Mouse (Mus musculus) C2C12 (cell line): ENCODE measurements around the gene Hist2h3c1. TPM values are rescaled to one million over a fixed set of nuclear protein-coding genes. Genes with fewer than 3 reads are reported as not detected.
A peak's percentile ranks its signal among the peaks of the same experiment; 100 is the strongest.
"Not testable (repeated sequence)": the region's sequence is repeated elsewhere in the genome, so short reads cannot be mapped to it uniquely, and the experiment has no call there.

ENCODE experiments used
- H3K27me3 ChIP-seq: one replicate; pipeline ENCODE4 v1.6.1; 2011; ENCODE audit not compliant: control insufficient read depth, insufficient read depth, insufficient read length
- H3K36me3 ChIP-seq: one replicate; pipeline ENCODE4 v1.6.1; 2011; ENCODE audit not compliant: control insufficient read depth, insufficient read depth
- H3K4me3 ChIP-seq: one replicate; pipeline ENCODE4 v1.5.1; 2011; ENCODE audit warnings: mild to moderate bottlenecking, control low read depth; ENCODE audit not compliant: poor library complexity, insufficient read depth, severe bottlenecking
- H3K79me2 ChIP-seq: one replicate; pipeline ENCODE4 v1.6.1; 2011; ENCODE audit not compliant: control insufficient read depth, insufficient read depth
- H3K79me3 ChIP-seq: one replicate; pipeline ENCODE4 v1.6.1; 2011; ENCODE audit warnings: low read depth, control low read depth
- H3ac ChIP-seq: one replicate; pipeline ENCODE3; 2011; ENCODE audit warnings: low read depth; ENCODE audit not compliant: control insufficient read depth, insufficient read length
- CEBPB ChIP-seq: IDR thresholded peaks from one replicate; pipeline ENCODE4 v1.6.1; 2011; ENCODE audit warnings: low read depth, mild to moderate bottlenecking, control low read depth, moderate library complexity
- CTCF ChIP-seq: IDR thresholded peaks from one replicate; pipeline ENCODE4 v1.5.1; 2011; ENCODE audit not compliant: control insufficient read depth, insufficient read depth, insufficient read length
- FOSL1 ChIP-seq: IDR thresholded peaks from one replicate; pipeline ENCODE4 v1.8.0; 2011; ENCODE audit warnings: mild to moderate bottlenecking, low read length; ENCODE audit not compliant: poor library complexity, insufficient read depth, severe bottlenecking
- MAX ChIP-seq: IDR thresholded peaks from one replicate; pipeline ENCODE4 v1.6.1; 2011; ENCODE audit warnings: mild to moderate bottlenecking, control low read depth
- MYOD1 ChIP-seq: IDR thresholded peaks from one replicate; pipeline ENCODE4 v1.6.1; 2011; ENCODE audit warnings: low read depth; ENCODE audit not compliant: control insufficient read depth, insufficient read length
- MYOG ChIP-seq: IDR thresholded peaks from one replicate; pipeline ENCODE4 v1.6.1; 2011; ENCODE audit not compliant: control insufficient read depth, insufficient read length; ENCODE audit errors: extremely low read depth
- USF1 ChIP-seq: IDR thresholded peaks from one replicate; pipeline ENCODE4 v1.6.1; 2011; ENCODE audit warnings: low read depth, mild to moderate bottlenecking, control low read depth, moderate library complexity
- long read RNA-seq, 2 experiments: library from polyadenylated mRNA; unstranded; transcript quantifications; one replicate each; pipeline ENCODE4 v2.0.0; 2019 to 2020
- polyA plus RNA-seq: library from polyadenylated mRNA; unstranded; fragments of >200 nt; fragmentation: generic; extraction: Trizol; gene quantifications from one replicate; pipeline ENCODE4 v1.2.1, GENCODE M21; 2012; ENCODE audit warnings: missing spikeins

Hist2h3c1 gene
- 0.32 TPM for polyA plus RNA-seq
- long read RNA-seq, experiment 1, partial matches to known transcripts: 0 of 1 reads
- long read RNA-seq, experiment 1, other reads (novel, unspliced or antisense): 0 of 1 reads
- long read RNA-seq, experiment 2: 0 reads

DNA sequence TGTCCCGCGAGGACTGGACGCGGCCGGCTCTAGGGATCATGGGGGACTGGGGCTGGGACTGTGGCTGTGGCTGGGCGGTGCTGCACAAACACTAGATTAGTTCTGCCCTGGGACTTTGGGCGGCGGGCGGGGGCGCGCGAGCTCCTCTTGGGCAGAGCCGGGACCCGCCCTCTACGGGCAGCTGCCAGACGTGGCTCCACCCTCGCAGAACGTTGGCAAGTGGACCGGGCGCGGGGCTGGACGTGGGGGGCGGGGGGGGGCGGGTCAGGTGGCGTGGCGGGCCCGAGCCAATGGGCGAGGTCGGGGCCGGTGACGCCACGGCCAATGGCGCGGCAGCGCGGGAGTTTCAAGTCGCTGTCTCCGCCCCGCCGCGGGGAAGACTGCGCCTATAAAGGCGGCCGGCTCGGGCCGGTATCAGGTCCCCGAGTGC is at the start of gene Hist2h3c1:
Hist2h3c1 (plus strand) TSS at position 259 of the 430 bp plus-strand sequence.
- H3K36me3 ChIP-seq, H3K27me3 ChIP-seq, H3K79me2 ChIP-seq, H3K79me3 ChIP-seq: not testable (repeated sequence)
- Histone ChIP-seq H3K4me3 (peak within 1 kb of the TSS; percentile 25), H3ac (peak within 1 kb of the TSS; percentile 67)

GRCm38 (mm10) chr3:96197129-96197749 is 49.2 kb upstream of the Hist2h3c1 start:
- no peak for TF ChIP-seq MYOD1
- peak; percentile 85 for TF ChIP-seq MAX
- Histone ChIP-seq H3K27me3 (no peaks in the 10 kb centered on the region), H3K79me3 (no peaks in the 10 kb centered on the region), H3K4me3 (peak overlapping the region; percentile 47), H3ac (peak overlapping the region; percentile 97), H3K36me3 (no peaks in the 10 kb centered on the region), H3K79me2 (peaks cover 7% of the 10 kb centered on the region)

DNA sequence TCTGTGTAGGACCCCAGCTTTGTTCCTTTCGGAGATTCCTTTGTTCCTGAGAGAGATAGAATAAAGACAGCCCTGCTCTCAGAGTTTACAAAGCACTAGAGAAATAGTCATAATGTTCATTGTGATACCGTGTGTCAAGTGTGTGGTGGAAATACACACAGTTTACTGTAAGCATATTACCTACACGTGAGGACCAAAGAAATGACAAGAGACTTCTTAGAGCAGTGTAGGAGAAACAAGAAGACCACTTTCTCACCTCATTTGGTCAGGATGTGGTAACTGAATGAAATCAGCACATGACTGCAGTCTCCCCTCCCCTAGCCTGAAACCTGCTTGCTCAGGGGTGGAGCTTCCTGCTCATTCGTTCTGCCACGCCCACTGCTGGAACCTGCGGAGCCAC is 48.3 kb upstream of the Hist2h3c1 start:
- Histone ChIP-seq H3K79me2 (peaks cover 7% of the 10 kb centered on the region), H3K4me3 (no peak overlapping the region), H3K27me3 (no peaks in the 10 kb centered on the region), H3ac (no peak overlapping the region), H3K79me3 (no peaks in the 10 kb centered on the region), H3K36me3 (no peaks in the 10 kb centered on the region)
- TF ChIP-seq CTCF (no peak), MAX (no peak), MYOG (no peak), FOSL1 (no peak), USF1 (no peak), MYOD1 (no peak), CEBPB (no peak)

- H3K36me3 ChIP-seq, H3K4me3 ChIP-seq, H3K79me3 ChIP-seq, H3K27me3 ChIP-seq, H3K79me2 ChIP-seq, H3ac ChIP-seq: not testable (repeated sequence)
Observed at GRCm38 (mm10) chr3:96198601-96199251, 47.8 kb upstream of the Hist2h3c1 start.

- H3K79me2 ChIP-seq: peaks cover 7% of the 10 kb centered on the region
- TF ChIP-seq FOSL1 (no peak), USF1 (no peak), MAX (no peak), MYOG (no peak), CTCF (no peak), MYOD1 (no peak), CEBPB (no peak)
- no peak overlapping the region for H3K4me3 ChIP-seq
- no peaks in the 10 kb centered on the region for H3K79me3 ChIP-seq
- no peak overlapping the region for H3ac ChIP-seq
- no peaks in the 10 kb centered on the region for H3K36me3 ChIP-seq
- no peaks in the 10 kb centered on the region for H3K27me3 ChIP-seq
Observed at GRCm38 (mm10) chr3:96199731-96200130, 46.8 kb upstream of the Hist2h3c1 start.

- Histone ChIP-seq H3K79me2 (no peaks in the 10 kb centered on the region), H3ac (no peak overlapping the region), H3K79me3 (no peaks in the 10 kb centered on the region), H3K36me3 (no peaks in the 10 kb centered on the region), H3K4me3 (no peak overlapping the region), H3K27me3 (peaks cover 4% of the 10 kb centered on the region)
- TF ChIP-seq MAX: no peak
- no peak for TF ChIP-seq FOSL1
- no peak for TF ChIP-seq MYOG
- no peak for TF ChIP-seq CTCF
- no peak for TF ChIP-seq CEBPB
- TF ChIP-seq MYOD1: no peak
- TF ChIP-seq USF1: no peak
Observed at GRCm38 (mm10) chr3:96207819-96208218, 38.7 kb upstream of the Hist2h3c1 start.
